Mouse (Mus musculus) cerebellum, postnatal 25 days (tissue): ENCODE data around the gene Mecr.
"Not testable (repeated sequence)": the region's sequence is repeated elsewhere in the genome, so short reads cannot be mapped to it uniquely, and the experiment has no call there.

Source experiments
- DNase-seq, 2 experiments: peaks; one replicate each; pipeline ENCODE4 v3.0.0; 2021; ENCODE audit warnings: mixed read lengths in 2 of 2

Gene Mecr

GRCm38 (mm10) chr4:131843290-131843743 lies at the start of gene Mecr:
Mecr (plus strand) TSS chr4:131843470.
- DNase-seq: peak; percentile 95 to 97

- DNase-seq: no peak
These were observed 46.8 kb upstream of the Mecr start for GRCm38 (mm10) chr4:131796312-131797080.

GRCm38 (mm10) chr4:131797483-131797882 lies 45.8 kb upstream of the Mecr start:
- DNase-seq: peak; percentile 49 to 73

GRCm38 (mm10) chr4:131797920-131798319 lies 45.4 kb upstream of the Mecr start:
- no peak for DNase-seq

- no peak for DNase-seq
These were observed 44.3 kb upstream of the Mecr start for GRCm38 (mm10) chr4:131798968-131799367.

- DNase-seq: no peak
These were observed 39.4 kb upstream of the Mecr start for GRCm38 (mm10) chr4:131803846-131804245.

- not testable (repeated sequence) for DNase-seq
These were observed 38.5 kb upstream of the Mecr start for GRCm38 (mm10) chr4:131804732-131805131.

- no peak for DNase-seq
These were observed 38.0 kb upstream of the Mecr start for GRCm38 (mm10) chr4:131805255-131805654.

GRCm38 (mm10) chr4:131812458-131812857 lies 30.8 kb upstream of the Mecr start:
- no peak for DNase-seq

- no peak for DNase-seq
These were observed 29.5 kb upstream of the Mecr start for GRCm38 (mm10) chr4:131813798-131814197.

- DNase-seq: no peak
These were observed 28.4 kb upstream of the Mecr start for GRCm38 (mm10) chr4:131814869-131815268.

- DNase-seq: no peak
These were observed 27.5 kb upstream of the Mecr start for GRCm38 (mm10) chr4:131815774-131816173.

- DNase-seq: no peak
These were observed 24.3 kb upstream of the Mecr start for GRCm38 (mm10) chr4:131818926-131819325.

GRCm38 (mm10) chr4:131821161-131821731 lies 22.0 kb upstream of the Mecr start:
- DNase-seq: no peak

GRCm38 (mm10) chr4:131822583-131822982 lies 20.7 kb upstream of the Mecr start:
- DNase-seq: no peak

- no peak for DNase-seq
These were observed 18.3 kb upstream of the Mecr start for GRCm38 (mm10) chr4:131824939-131825338.

GRCm38 (mm10) chr4:131825830-131826229 lies 17.4 kb upstream of the Mecr start:
- peak; percentile 32 to 51 for DNase-seq

GRCm38 (mm10) chr4:131826905-131827304 lies 16.4 kb upstream of the Mecr start:
- DNase-seq: no peak

- DNase-seq: no peak
These were observed 14.1 kb upstream of the Mecr start for GRCm38 (mm10) chr4:131829123-131829522.

GRCm38 (mm10) chr4:131831546-131832045 lies 11.7 kb upstream of the Mecr start:
- DNase-seq: peak in 1 of 2 experiments; percentile 41

- no peak for DNase-seq
These were observed 10.4 kb upstream of the Mecr start for GRCm38 (mm10) chr4:131832759-131833407.

- DNase-seq: peak in 1 of 2 experiments; percentile 49
These were observed 9.2 kb upstream of the Mecr start for GRCm38 (mm10) chr4:131833971-131834609.

- DNase-seq: peak; percentile 49 to 53
These were observed 6.9 kb upstream of the Mecr start for GRCm38 (mm10) chr4:131836351-131836881.
